Mouse (Mus musculus) spleen, adult 2 months (tissue): ENCODE data around the gene Zmynd8. TPM values are rescaled to one million over a fixed set of nuclear protein-coding genes. Genes with fewer than 3 reads are reported as not detected.

Experiments
- DNase-seq, 2 experiments: peaks; one replicate each; pipeline versions ENCODE4 v3.0.0 to v3.0.0-alpha.2; 2012 to 2021; ENCODE audit warnings: low spot score in 2 of 2, low read depth in 1 of 2
- H3K27ac ChIP-seq: fragments of 200-500 bp; 2 replicates; pipeline ENCODE4 v1.5.1; 2012; ENCODE audit warnings: low read length, inconsistent platforms; ENCODE audit not compliant: insufficient read depth
- H3K27me3 ChIP-seq: fragments of 200-500 bp; 2 replicates; pipeline ENCODE4 v1.6.1; 2012; ENCODE audit warnings: mild to moderate bottlenecking, moderate library complexity, low read length, inconsistent platforms; ENCODE audit not compliant: control insufficient read depth, insufficient read depth
- H3K36me3 ChIP-seq: fragments of 200-500 bp; 2 replicates; pipeline ENCODE4 v1.6.1; 2012; ENCODE audit warnings: mild to moderate bottlenecking, low read length, inconsistent platforms; ENCODE audit not compliant: control insufficient read depth, insufficient read depth
- H3K4me1 ChIP-seq: fragments of 200-500 bp; 2 replicates; pipeline ENCODE4 v1.6.1; 2011; ENCODE audit warnings: inconsistent platforms; ENCODE audit not compliant: control insufficient read depth, insufficient read depth, insufficient read length
- H3K4me3 ChIP-seq: fragments of 200-500 bp; 2 replicates; pipeline ENCODE4 v1.5.1; 2011; ENCODE audit warnings: mild to moderate bottlenecking, inconsistent platforms; ENCODE audit not compliant: insufficient read depth, insufficient read length; ENCODE audit errors: extremely low read depth
- CTCF ChIP-seq: fragments of 200-500 bp; IDR thresholded peaks from 2 replicates; pipeline ENCODE4 v1.5.1; 2011; ENCODE audit warnings: mild to moderate bottlenecking, inconsistent platforms; ENCODE audit not compliant: insufficient read depth, insufficient read length, insufficient replicate concordance; ENCODE audit errors: extremely low read depth
- POLR2A ChIP-seq: fragments of 200-500 bp; IDR thresholded peaks from 2 replicates; pipeline ENCODE4 v1.6.1; 2011; ENCODE audit warnings: low read depth, low read length, inconsistent platforms
- WGBS: fragments of 180-500 bp; shearing (Covaris S2); methylation state at CpG from one replicate; pipeline ENCODE4 v1.1.7; 2018; 5-methylcytosine and 5-hydroxymethylcytosine counted together
- polyA plus RNA-seq: library from polyadenylated mRNA; depleted of rRNA; stranded (reverse); fragments of >200 nt; gene quantifications from 2 replicates; pipeline ENCODE4 v1.2.3, GENCODE M21; 2012

Gene Zmynd8
- polyA plus RNA-seq, 1 experiment: 25.0 TPM

- no peak overlapping the region for H3K4me3 ChIP-seq
- no peak for DNase-seq
- TF ChIP-seq POLR2A: no peak
- no peak for TF ChIP-seq CTCF
- no peak overlapping the region for H3K27ac ChIP-seq
- no peaks in the 10 kb centered on the region for H3K27me3 ChIP-seq
- 96% methylated on average over 23 of the region's 23 CpGs for WGBS
- H3K36me3 ChIP-seq: peaks cover 64% of the 10 kb centered on the region
- H3K4me1 ChIP-seq: no peaks in the 10 kb centered on the region
These were observed 60.1 kb downstream of the Zmynd8 start for GRCm38 (mm10) chr2:165838606-165839316.

- Histone ChIP-seq H3K27me3 (no peaks in the 10 kb centered on the region), H3K4me1 (no peaks in the 10 kb centered on the region), H3K36me3 (peaks cover 69% of the 10 kb centered on the region), H3K27ac (no peak overlapping the region), H3K4me3 (no peak overlapping the region)
- TF ChIP-seq CTCF (no peak), POLR2A (no peak)
- 75% methylated on average over 13 of the region's 13 CpGs for WGBS
- no peak for DNase-seq
These were observed 64.2 kb downstream of the Zmynd8 start for GRCm38 (mm10) chr2:165834601-165835000.

GRCm38 (mm10) chr2:165833468-165833867 is 65.3 kb downstream of the Zmynd8 start:
- no peaks in the 10 kb centered on the region for H3K27me3 ChIP-seq
- WGBS: 93% methylated on average over 9 of the region's 9 CpGs

GRCm38 (mm10) chr2:165832720-165833119 is 66.1 kb downstream of the Zmynd8 start:
- no peak for TF ChIP-seq POLR2A
- TF ChIP-seq CTCF: no peak

More at GRCm38 (mm10) chr2:165833468-165833867, 65.3 kb downstream of the Zmynd8 start:
- Histone ChIP-seq H3K4me1 (no peaks in the 10 kb centered on the region), H3K4me3 (no peak overlapping the region), H3K36me3 (peaks cover 63% of the 10 kb centered on the region), H3K27ac (no peak overlapping the region)
- DNase-seq: no peak
- TF ChIP-seq POLR2A (no peak), CTCF (no peak)

GRCm38 (mm10) chr2:165832295-165832694 is 66.5 kb downstream of the Zmynd8 start:
- WGBS: 91% methylated on average over 9 of the region's 9 CpGs
- H3K36me3 ChIP-seq: peaks cover 67% of the 10 kb centered on the region

More at GRCm38 (mm10) chr2:165832720-165833119, 66.1 kb downstream of the Zmynd8 start:
- 94% methylated on average over 9 of the region's 9 CpGs for WGBS
- H3K36me3 ChIP-seq: peaks cover 67% of the 10 kb centered on the region
- no peak overlapping the region for H3K4me3 ChIP-seq
- no peak for DNase-seq
- no peak overlapping the region for H3K27ac ChIP-seq
- H3K4me1 ChIP-seq: no peaks in the 10 kb centered on the region
- H3K27me3 ChIP-seq: no peaks in the 10 kb centered on the region

GRCm38 (mm10) chr2:165831637-165832289 is 67.1 kb downstream of the Zmynd8 start:
- Histone ChIP-seq H3K36me3 (peaks cover 68% of the 10 kb centered on the region), H3K4me3 (no peak overlapping the region), H3K27me3 (no peaks in the 10 kb centered on the region), H3K4me1 (no peaks in the 10 kb centered on the region), H3K27ac (no peak overlapping the region)
- 94% methylated on average over 8 of the region's 8 CpGs for WGBS
- no peak for DNase-seq
- TF ChIP-seq CTCF (no peak), POLR2A (no peak)

More at GRCm38 (mm10) chr2:165832295-165832694, 66.5 kb downstream of the Zmynd8 start:
- Histone ChIP-seq H3K4me1 (no peaks in the 10 kb centered on the region), H3K27me3 (no peaks in the 10 kb centered on the region), H3K27ac (no peak overlapping the region), H3K4me3 (no peak overlapping the region)
- no peak for DNase-seq
- TF ChIP-seq POLR2A: no peak
- TF ChIP-seq CTCF: no peak

- Histone ChIP-seq H3K27me3 (no peaks in the 10 kb centered on the region), H3K27ac (no peak overlapping the region), H3K36me3 (peaks cover 69% of the 10 kb centered on the region), H3K4me1 (no peaks in the 10 kb centered on the region), H3K4me3 (no peak overlapping the region)
- no peak for DNase-seq
- TF ChIP-seq POLR2A: no peak
- TF ChIP-seq CTCF: no peak
- WGBS: 92% methylated on average over 12 of the region's 12 CpGs
These were observed 70.0 kb downstream of the Zmynd8 start for GRCm38 (mm10) chr2:165828770-165829169.
